Mouse (Mus musculus) mouse trophoblast stem cell (cell line): Measurements from ENCODE around the gene Hspa12a.

Experiments
- in situ Hi-C, 2 experiments: fragments of 300-500 bp; cut with MseI, MboI; formaldehyde crosslinking; loops; 2 replicates in 1 of 2; 3 replicates in 1 of 2; pipeline ENCODE4 v1.15.1; 2025

The Hspa12a gene

GRCm38 (mm10) chr19:58860255-58861173 lies 82.9 kb downstream of the Hspa12a start:
- in situ Hi-C loops: no loop called here

- in situ Hi-C loops: no loop called here
Observed at GRCm38 (mm10) chr19:58859831-58860254, 83.6 kb downstream of the Hspa12a start.

- in situ Hi-C loops: no loop called here
Observed at GRCm38 (mm10) chr19:58859357-58859756, 84.1 kb downstream of the Hspa12a start.

- in situ Hi-C loops: no loop called here
Observed at GRCm38 (mm10) chr19:58856129-58856855, 87.2 kb downstream of the Hspa12a start.

DNA sequence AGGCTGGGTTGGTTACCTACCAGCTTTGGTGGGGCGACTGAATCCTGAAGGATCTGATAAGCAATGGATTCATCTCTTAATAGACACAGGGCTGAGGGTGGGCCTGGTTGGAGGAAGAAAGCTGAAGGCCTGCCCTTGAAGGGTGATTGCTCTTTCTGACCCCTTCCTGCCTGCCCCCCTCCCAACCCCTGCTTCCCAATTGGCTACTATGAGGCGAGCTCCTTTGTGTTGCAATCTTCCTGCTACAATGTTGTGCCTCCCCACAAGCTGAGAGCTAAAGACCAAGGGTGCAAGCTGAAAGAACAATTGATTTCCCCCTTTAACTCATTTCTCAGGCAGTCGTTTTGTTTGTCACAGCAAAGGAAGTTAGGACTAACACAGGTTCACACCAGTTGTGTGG lies 88.6 kb downstream of the Hspa12a start:
- in situ Hi-C loops: no loop called here

DNA sequence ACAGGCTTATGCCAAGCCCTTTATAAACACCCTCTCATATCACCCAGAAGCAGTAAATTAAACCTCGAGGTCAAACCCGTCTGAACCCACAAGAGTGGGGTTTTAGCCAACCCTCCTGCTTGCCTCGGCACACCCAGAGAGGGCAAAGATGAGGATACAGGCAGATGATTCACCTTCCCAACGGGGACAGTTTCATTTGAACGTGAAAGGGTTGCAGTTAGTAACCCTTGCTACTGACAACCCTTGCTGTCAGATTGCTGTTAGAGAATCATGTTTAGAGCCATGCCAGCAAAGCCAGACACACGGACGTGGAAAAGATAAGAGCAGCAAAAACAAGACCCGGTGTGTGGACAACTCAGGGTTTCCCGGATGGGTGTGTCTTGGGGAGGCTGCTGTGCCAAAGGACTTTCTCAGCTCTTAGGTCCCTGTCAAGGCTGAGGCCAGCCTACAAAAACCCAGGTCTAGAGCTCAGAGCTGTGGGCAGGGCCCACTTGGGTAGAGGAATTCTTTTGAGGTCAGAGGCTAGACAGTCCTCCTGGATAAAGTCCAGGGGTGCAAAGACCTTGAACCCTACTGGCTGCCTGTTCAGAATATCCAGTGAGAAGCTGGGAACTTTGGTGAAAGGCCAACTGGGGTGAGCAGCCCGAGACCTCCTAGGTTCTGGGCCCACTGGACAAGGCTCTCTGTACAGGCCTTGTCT lies 90.3 kb downstream of the Hspa12a start:
- in situ Hi-C loops: no loop called here

DNA sequence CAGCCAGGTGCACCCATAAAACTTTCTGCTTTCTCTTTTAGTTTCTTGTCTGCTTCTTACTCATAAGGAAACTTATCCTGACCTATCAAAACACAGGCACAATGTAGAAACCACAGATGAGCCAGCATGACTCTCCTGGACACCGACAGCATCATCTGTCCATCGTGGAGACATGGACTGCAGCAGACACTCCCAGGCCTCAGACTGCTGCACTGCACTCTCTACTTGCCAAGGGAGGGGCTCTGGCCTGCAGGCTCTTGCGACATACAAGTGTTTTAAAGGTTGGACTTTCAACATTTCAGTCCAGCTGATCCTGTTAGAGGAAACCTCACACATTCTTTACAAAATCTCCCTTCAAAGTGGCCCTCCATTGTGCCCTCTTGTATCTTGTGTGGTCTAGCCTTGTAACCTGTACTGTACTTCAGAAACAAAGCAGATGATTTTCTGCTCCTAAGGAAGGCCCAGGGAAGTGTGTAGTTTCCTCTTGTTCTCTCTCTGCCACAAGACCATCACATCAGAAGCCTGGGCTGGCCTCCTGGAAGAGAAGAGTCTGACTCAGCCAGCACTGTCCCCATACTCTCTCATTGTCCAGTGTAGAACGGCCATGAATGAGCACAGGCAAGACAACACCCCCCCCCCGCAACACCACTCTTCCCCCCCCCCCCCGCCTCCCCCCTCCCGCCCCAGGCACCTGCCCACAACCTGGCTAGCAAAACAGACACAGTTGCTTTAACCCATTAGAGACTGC lies 92.6 kb downstream of the Hspa12a start:
- in situ Hi-C loops: no loop called here

- in situ Hi-C loops: no loop called here
Observed at GRCm38 (mm10) chr19:58849333-58850131, 93.9 kb downstream of the Hspa12a start.

- in situ Hi-C loops: no loop called here
Observed at GRCm38 (mm10) chr19:58843606-58844005, 99.8 kb downstream of the Hspa12a start.

DNA sequence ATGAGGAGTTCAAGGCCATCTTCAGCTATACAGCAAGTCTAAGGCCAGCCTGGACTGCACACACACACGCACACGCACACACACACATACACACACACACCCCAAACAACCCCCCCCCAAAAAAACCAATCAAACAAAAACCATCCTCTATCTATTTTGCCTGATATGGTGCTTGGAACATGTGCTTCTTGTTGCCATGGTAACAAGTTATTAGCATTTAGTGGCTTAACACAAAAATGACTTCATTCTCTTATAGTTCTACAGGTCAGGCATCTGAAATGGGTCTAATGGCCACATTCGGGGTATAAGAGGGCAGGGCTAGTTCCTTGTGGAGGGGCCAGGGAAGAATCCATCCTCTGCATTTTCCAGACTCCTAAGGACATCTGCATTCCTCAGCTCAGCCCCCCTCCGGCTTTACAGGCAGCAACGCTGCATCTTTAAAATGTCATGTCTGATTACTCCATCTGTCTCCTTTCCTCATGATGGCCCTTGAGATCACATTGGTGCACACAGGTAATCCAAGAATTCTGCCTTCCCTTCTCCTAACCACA lies 102.7 kb downstream of the Hspa12a start:
- in situ Hi-C loops: no loop called here

DNA sequence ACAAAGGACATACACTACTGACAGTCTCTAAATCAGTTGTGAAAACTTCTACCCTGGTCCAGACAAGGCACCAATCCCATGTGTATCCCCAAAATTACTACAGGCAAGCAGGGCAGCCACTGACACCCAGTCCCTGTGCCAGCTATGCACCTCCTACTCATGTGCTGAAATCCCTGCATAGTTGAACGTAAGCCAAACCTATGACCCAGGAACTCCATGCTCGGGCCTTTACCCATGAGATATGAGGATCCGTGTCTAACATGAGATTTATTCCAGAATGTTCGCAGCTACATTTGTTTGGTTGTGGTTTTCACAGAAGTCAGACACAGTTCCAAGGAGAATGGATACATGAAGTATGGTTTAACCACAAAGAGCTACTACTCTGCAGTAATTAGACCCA lies 103.6 kb downstream of the Hspa12a start:
- in situ Hi-C loops: no loop called here

DNA sequence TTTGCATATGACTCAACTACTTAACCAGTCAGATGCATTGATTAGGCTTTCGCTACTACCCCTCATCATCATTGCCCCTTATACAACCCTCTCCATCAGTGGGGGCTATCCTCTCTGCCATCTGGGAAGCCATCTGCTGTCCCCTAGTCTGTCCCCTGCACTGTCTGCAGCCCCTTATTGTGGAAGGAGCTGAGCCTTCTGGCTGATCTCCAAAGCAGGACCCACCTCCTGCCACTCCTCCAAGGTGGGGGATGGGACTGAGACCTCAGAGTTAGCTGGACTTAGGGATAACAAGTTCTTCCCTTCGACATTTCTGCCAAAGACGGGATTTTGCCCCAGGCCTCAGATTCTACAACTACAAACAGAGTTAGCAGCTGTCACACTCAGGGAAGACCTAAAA lies 104.1 kb downstream of the Hspa12a start:
- in situ Hi-C loops: no loop called here

DNA sequence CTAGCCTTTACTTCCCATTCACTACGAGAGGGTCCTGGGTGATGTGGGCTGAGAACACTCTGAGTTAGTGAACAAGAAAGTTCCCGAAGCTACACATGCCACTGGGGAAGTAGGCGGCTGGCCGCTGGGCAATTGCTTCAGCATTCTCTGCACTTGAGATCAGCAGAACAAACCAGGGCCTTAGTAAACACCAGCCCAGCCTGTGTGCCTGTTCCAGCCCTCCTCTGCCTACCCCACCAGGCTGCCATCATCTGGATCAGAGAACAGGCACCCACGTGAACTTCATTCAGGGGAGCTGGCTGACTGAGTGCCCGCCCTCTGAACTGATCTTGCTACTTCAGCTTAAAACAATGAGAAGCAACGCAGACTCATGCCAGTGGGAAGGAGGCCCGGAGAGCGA lies 104.7 kb downstream of the Hspa12a start:
- in situ Hi-C loops: no loop called here

- in situ Hi-C loops: no loop called here
Observed at GRCm38 (mm10) chr19:58833639-58834180, 109.7 kb downstream of the Hspa12a start.

GRCm38 (mm10) chr19:58832988-58833387 lies 110.5 kb downstream of the Hspa12a start:
- in situ Hi-C loops: no loop called here

- in situ Hi-C loops: no loop called here
Observed at GRCm38 (mm10) chr19:58831280-58831922, 112.1 kb downstream of the Hspa12a start.

GRCm38 (mm10) chr19:58830182-58830581 lies 113.3 kb downstream of the Hspa12a start:
- in situ Hi-C loops: no loop called here

- in situ Hi-C loops: no loop called here
Observed at GRCm38 (mm10) chr19:58829575-58829974, 113.9 kb downstream of the Hspa12a start.

GRCm38 (mm10) chr19:58827656-58828055 lies 115.8 kb downstream of the Hspa12a start:
- in situ Hi-C loops: no loop called here
